Mouse (Mus musculus) right cerebral cortex, postnatal 36 days (tissue): Measurements from ENCODE around the gene Peli2.
A peak's percentile ranks its signal among the peaks of the same experiment; 100 is the strongest.

Experiments
- DNase-seq, 2 experiments: peaks; one replicate each; pipeline ENCODE4 v3.0.0; 2022; ENCODE audit warnings: low spot score in 2 of 2, mixed read lengths in 1 of 2

The Peli2 gene

GRCm38 (mm10) chr14:48151554-48151953 lies 30.9 kb downstream of the Peli2 start:
- DNase-seq, result no peak

- no peak for DNase-seq
These were observed 32.4 kb downstream of the Peli2 start for GRCm38 (mm10) chr14:48153064-48153463.

DNA sequence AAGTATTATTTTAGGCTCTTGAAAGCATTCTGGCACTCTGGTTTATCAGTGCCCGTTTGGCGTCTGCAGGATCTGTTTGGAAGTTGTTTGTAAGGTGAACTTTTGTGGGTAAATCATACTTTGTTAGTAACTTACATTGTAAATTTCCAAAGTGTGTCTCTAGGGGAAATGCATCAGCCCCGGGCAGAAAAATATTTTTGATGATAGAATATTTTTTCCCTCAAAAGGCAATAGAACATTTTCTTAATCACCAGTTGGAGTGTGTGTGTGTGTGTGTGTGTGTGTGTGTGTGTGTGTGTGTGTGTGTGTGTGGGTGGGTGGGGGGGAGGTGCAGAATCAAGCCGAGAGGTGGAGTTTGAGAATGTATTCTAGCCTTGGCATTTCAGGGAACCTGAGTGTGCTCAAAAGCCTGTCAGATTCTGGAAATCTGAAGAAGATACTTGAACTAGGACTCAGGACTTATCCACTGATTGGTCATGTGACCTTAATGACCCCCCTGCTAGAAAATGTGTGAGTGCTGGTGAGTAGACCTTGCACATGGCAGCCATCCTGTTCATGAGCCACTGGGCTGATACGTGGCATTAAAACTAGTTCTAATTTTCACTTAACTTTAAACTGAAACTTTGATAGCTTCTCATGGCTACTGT lies 33.4 kb downstream of the Peli2 start:
- no peak for DNase-seq

DNA sequence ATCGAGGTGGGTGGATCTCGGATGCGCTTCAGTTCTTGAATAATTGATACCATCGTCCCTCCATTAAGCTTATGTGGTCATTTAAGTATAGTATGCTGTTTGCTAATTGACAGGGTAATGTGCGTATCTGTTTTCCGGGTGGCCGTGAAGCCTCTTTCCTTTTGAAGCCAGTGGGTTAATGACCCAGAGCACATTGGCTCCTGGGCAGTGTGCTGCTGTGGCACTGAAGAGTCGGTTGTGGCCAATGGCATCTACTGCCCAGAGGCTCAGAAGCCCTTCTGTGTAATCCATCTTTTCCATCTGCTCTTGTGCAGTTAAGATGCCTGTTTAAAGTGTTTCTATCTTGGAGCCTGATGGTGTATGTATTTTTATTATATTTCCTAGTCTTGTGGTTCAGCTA lies 34.0 kb downstream of the Peli2 start:
- no peak for DNase-seq

GRCm38 (mm10) chr14:48155153-48155552 lies 34.5 kb downstream of the Peli2 start:
- DNase-seq, result no peak

GRCm38 (mm10) chr14:48157085-48157484 lies 36.5 kb downstream of the Peli2 start:
- no peak for DNase-seq

- DNase-seq, result no peak
These were observed 37.2 kb downstream of the Peli2 start for GRCm38 (mm10) chr14:48157835-48158234.

DNA sequence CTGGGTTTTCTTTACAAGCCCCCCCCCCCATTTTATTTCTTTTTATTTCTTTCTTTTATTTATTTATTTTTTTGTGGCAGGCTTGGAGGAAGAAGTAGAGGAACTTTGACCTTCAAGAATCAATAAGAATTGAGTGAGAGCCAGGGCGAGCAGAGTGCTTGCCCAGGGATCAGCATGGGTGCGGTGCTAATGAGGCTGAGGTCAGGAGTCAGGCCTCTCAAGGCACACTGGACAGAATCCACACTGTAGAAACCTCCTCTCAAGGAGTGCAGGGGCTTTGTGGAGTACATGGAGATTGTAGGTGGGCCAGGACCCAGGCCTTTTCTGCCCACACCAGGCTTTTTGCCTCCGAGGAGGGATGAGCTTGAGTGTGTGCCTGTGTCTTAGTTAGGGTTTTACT lies 38.8 kb downstream of the Peli2 start:
- DNase-seq, result no peak

DNA sequence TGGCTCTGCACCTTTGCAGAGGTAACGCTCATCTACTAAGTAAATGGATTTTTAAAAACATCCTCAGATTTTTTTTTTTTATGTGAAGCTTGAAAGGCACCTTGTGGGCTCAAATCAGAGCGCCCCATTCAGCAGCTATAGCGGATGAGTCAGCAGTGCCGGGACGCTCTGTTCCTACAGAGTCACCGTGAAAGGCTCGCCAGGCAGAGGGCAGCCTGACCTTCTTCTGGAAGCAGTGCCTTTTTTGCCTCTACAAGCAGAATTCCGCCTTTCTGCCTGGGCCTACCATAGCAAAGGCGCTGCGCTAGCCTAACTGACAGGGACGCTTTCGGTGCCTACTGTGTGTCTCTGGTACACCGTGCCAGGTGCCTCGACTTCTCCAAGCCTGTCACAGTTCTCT lies 41.8 kb downstream of the Peli2 start:
- DNase-seq, result peak in 1 of 2 experiments; percentile 12

- DNase-seq, result no peak
These were observed 44.3 kb downstream of the Peli2 start for GRCm38 (mm10) chr14:48164917-48165316.

- DNase-seq, result no peak
These were observed 45.8 kb downstream of the Peli2 start for GRCm38 (mm10) chr14:48166396-48166795.

DNA sequence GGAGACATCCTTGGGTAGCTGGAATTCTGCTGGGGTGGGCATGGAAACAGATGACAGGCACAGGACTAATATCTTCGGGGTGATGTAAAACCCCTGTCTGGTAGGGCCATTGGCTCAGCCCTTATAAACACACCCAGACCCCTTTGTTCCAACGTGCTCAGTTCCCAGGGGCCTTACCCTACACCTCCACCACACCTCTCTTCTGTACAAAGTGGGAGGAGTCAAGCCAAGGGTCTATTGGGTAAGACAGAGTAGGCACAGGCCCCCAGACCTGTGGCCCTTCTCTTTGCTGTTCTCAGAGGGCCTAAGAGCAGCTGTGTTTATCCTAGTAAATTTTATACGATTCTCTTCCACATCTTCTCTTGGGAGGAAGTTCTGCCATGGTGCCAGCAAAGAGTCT lies 46.4 kb downstream of the Peli2 start:
- DNase-seq, result no peak

DNA sequence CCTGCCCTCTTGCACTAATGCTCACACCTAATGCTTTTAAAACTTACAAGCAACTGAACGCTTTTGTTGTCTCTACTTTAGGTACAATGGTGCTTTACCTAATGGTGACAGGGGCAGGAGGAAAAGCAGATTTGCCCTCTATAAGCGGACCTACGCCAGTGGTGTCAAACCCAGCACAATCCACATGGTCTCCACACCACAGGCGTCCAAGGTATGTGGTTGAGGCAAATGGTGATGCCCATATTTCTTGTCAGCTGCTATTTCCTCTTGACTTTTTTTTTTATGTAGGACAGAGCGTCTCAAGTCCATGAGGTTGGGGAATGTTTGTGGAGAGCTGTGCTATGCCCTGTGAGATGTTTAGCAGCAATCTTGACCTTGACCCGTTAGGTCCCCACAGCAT lies 47.5 kb downstream of the Peli2 start:
- DNase-seq, result no peak

- DNase-seq, result no peak
These were observed 49.3 kb downstream of the Peli2 start for GRCm38 (mm10) chr14:48169970-48170369.

DNA sequence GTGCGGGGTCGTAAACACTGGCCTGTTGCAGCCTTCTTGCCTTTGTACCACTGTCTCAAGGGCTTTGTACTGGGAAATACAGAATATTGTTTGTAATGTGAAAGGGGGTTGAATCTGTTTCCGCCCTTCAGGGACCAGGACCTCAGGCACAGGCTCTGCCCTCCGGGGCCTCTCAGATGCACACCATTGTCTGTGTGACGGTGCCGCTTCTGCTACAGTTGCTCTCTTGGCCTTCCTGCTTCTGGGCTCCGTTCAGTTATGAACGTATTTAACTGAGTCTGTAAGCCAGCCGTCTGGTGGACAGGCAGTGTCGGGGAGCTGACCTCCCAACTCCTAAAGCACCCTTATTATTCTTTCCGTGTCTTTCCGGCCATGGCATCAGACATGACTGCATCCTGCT lies 50.6 kb downstream of the Peli2 start:
- DNase-seq, result no peak

DNA sequence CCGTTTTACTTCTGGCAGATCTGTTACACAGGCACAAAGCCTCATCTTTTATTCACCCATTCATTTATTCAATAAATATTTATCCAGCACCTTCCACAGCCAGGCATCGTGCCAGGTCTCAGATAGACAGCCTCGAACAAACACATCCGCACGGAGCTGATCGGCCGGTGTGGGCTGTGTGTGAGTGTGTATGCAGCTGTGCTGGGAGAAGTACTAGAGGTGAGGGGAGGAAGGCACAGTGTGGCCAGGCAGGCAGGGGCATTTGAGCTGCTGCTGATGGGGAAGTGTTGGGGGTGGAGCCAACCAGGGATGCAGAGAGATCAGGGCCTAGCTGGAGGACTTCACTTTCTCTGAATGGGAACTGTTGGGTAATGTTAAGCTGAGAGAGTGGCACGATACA lies 51.4 kb downstream of the Peli2 start:
- no peak for DNase-seq

DNA sequence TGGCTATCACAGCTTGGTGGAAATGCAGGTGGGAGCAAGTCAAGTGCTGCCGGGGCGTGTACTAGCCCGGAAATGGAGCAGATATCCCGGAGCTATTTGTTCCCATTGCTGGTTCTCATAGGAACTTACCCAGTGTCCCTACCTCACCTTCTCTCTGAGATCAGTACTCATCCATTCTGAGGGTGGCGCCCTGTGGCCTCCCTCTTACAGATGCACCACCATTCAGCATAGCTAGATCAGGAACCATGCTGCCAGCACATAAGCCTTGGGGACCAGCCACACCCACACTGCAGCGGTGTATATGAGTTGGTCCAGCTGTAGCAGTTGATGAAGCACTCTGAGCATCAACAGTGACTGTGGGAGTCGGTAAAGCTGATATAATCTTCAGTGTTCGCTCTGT lies 52.3 kb downstream of the Peli2 start:
- no peak for DNase-seq

- DNase-seq, result no peak
These were observed 53.2 kb downstream of the Peli2 start for GRCm38 (mm10) chr14:48173840-48174239.

- DNase-seq, result no peak
These were observed 53.7 kb downstream of the Peli2 start for GRCm38 (mm10) chr14:48174356-48174755.

- no peak for DNase-seq
These were observed 54.5 kb downstream of the Peli2 start for GRCm38 (mm10) chr14:48175115-48175514.

GRCm38 (mm10) chr14:48178304-48178995 lies 57.8 kb downstream of the Peli2 start:
- no peak for DNase-seq

DNA sequence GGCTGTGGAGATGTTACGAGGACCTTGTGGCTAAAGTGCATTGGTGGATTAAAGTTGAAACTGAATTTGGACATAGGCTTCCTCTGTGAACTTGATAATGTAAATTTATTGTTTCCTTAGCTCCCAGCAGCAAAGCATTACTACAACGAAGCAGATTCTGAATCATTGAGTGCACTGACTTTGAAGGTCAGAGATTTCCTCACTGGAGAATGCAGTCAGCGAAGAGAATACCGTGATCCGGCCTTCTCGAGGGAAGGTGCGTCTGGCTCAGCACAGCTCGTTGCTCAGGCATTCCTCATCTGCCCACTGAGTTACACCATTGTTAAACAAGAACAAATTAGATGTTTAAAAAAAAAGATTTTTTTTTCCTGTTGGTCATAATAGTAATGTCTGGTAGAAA lies 58.4 kb downstream of the Peli2 start:
- DNase-seq, result no peak

- no peak for DNase-seq
These were observed 65.7 kb downstream of the Peli2 start for GRCm38 (mm10) chr14:48186302-48186701.

DNA sequence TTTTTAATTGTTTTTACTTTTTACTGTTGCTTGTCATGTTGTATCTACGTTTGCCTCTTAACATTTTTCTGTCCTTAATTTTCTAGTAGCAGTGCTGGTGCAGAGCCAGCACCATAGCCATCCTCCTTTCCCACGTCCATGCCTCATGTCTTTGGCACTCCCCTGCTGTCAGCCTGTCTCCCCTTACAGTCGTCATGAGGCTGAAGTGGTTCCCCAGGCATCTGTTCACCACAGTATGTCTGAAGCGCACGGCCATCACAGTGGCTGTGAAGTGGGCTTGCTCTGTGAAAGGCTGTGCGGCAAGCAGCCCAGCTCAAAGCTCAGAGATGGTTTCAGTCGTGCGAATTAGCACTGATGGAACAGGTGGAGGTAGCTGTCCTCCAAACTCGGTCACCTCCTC lies 66.5 kb downstream of the Peli2 start:
- DNase-seq, result no peak
